Mouse (Mus musculus) embryonic fibroblast, embryonic 13.5 days (primary cell): Measurements from ENCODE around the gene Nme7.

Experiments used
- CTCF ChIP-seq: IDR thresholded peaks from 2 replicates; pipeline ENCODE4 v1.5.1; 2011; ENCODE audit warnings: mild to moderate bottlenecking, control low read depth, low read length, moderate library complexity, borderline replicate concordance; ENCODE audit not compliant: insufficient read depth
- POLR2A ChIP-seq: IDR thresholded peaks from 2 replicates; pipeline ENCODE4 v1.6.1; 2011; ENCODE audit warnings: low read depth, mild to moderate bottlenecking, control low read depth, low read length, moderate library complexity

DNA sequence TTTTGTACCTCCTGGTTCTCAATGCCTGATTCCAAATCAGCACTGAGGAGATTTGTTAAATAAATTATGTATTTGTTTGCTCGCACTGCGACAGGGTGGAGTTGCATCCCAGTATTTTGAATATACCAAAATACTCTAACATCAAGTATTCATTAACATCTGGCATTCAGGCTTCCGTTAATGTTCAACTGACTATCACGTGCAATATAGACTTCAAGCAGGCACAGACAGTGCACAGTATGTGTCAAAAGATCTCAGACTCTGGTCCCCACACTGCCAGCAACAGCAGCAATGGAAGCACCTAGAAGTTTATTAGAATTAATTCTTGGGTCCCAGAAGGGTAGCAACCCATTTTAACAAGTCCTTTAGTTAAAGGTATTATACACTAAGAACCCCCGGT, 167.7 kb downstream of the Nme7 start:
- TF ChIP-seq CTCF (no peak), POLR2A (no peak)
